Mouse (Mus musculus): ENCODE measurements around the gene Hnrnpdl.

DNA sequence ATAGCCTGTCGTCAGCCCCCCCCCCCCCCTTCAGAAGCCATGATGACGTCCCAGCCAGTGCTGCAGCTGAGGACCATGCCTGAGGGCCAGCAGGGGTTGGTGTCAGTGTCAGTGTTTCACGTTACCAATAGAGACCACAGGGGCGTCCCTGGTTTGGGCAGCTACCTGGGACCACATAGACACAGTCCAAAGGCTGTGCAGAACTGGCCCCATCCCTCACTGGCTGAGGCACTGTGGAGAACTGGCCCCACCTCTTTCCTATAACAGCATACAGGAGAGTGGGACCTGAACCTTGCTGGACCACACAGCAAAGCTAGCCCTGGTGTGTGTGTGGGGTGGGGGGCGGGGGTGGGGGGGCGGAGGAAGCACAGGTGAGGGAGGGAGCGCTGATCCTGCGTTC, 39.0 kb downstream of the Hnrnpdl start:
- no peak for TF ChIP-seq GATA1 (IDR thresholded peaks at IDR 0.05; ENCODE audit: low read length)
- TF ChIP-seq TAL1 (IDR thresholded peaks at IDR 0.05; ENCODE audit: low read length): no peak
